Mouse (Mus musculus) frontal cortex, postnatal 36 days (tissue): ENCODE measurements around the gene Mex3b.

Experiments used
- DNase-seq, 2 experiments: peaks; one replicate each; pipeline ENCODE4 v3.0.0; 2022; ENCODE audit warnings: low spot score in 2 of 2

Gene Mex3b

DNA sequence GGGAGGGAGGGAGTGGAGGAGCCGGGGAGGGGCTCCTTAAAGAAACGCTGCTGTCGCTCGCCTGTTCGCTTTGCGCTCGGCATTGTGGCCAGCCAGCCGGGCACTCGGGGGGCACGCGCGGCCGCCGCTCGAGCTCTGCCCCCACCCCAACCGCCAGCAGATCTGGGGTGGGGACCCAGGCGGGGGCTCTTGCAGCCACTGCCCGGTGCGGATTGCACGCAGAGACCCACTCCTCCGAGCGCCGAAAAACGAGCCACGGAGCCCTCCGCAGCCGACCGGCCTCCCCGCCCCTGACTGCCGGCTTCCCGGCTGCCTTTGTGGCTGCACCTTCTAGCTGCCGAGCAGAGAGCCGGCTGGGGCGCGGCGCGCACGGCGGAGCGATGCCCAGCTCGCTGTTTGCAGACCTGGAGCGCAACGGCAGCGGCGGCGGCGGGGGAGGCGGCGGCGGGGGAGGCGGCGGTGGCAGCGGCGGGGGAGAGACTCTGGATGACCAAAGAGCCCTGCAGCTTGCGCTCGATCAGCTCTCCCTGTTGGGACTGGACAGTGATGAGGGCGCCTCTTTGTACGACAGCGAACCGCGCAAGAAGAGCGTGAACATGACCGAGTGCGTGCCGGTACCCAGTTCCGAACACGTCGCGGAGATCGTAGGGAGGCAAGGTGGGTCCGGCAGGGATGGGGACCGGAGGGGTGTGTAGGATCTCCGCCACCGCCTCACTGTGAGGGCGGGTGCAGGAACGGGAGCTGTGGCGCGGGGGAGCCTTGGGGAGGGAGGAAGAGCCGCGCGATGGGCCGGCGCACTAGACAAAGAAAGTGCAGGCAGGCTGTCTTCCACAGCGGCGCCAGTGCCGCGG, at the start of gene Mex3b:
TSS of gene Mex3b (plus strand) at position 63 of the 851 bp plus-strand sequence.
- peak; percentile 67 for DNase-seq

DNA sequence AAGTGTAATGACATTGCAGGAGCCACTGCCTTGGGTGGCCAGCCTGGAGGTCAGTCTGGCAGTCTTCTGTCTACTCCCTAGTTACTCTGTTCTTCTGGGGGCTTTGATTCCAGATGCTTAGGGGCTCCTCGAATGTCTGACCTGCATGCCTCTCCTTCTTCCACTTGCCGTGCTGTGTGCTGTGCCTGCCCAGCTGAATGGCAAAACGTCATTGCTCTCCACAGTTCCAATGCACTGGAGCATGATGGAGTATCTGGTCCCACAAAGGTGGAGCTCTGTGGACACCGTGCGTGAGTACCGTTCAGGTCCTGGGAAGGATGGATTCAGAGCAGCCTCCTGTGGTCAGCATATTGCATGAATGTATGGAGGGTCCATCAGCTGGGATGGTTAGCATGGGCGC, 47.6 kb upstream of the Mex3b start:
- no peak for DNase-seq

DNA sequence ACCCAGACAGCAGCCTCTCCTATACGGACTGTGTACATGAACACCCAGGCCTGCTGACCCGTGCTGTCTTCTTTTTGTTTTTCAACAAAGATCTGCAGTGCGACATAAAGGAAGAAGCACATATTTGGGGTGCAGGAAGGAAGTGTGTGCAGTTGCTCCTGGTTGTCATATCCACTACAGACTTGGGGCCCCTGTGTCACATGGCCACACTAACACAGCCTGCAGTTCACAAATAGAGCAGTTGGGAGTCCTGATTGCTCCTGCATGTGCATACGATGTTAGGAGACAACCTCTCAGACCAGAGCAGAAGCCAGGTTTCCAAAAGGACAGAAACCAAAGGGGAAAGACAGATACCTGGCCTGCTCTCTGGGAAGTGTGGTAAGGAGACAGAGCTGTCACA, 46.5 kb upstream of the Mex3b start:
- DNase-seq, result no peak

DNA sequence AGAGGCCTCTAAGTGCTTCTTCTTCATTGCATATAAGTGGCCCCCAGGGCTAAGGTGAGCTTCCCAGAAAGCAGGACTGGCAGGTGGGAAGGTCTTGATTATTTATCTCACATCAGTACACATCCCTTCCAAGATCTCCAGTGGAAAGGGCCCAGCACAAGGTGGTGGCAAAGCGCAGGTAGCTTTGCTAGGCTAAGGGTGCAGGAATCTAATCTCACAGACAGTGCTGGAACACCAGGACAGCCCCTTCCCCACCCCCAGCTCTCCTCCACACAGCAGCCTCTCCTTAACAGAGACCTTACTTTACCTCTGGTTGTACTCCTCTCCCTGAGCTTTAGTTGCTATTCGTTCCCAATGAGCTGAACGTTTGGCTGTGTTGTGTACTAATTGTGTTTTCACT, 45.6 kb upstream of the Mex3b start:
- DNase-seq, result no peak

DNA sequence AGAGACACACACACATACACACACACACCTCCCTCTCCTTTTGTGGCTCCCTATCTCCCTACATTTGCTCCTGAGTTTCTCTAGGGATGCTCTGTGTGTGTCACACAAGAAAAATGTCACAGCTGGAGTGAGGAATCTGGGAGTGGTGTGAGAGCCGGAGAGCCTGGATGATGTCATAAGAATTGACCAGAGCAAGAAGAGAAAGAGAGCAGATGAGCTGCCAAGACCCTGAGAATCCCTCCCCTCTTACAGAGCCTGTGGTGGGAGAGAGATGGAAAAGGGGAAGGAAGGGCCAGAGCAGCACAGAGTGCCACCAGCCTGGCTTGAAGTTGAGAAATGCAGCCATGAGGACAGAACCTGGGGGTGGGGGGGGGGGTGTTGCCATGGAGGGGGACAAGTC, 44.6 kb upstream of the Mex3b start:
- DNase-seq, result no peak

DNA sequence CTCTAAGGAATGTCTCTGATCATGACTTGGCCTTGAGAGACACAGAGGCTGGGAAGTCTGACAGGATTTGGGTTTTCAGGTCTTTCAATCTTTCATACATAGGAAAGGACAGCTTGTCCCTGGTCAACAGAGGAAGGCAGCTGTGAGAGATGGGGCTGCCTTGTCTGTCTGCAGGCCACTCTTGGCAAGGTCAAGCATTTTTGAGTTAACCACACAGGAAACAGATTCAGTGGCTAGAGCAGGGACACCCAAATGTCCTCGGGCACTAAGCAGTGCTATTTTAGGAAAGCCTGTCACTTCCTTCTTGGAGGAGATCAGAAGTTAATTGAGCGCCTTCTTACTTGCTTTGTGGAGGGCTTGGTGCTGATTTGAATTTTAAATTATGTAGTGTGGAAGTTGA, 38.9 kb upstream of the Mex3b start:
- no peak for DNase-seq

DNA sequence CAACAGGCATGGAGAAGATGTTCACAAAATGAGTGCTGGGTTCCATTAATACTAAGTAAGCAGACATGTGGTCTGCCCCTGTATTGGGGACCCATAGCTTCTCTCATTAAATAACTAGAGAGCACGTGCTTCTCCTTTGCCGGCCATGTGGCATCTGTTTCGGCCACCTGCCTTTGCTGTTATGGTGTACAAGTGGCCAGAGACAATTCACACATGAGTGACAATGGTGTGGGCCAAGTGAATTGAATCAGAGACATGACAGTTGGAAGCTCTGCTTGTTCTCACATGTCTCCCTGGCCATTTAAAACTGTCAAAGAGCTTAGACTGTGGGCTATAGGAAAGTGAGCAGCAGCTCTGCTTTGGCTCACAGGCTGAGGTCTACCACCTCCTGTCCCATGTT, 37.6 kb upstream of the Mex3b start:
- no peak for DNase-seq

DNA sequence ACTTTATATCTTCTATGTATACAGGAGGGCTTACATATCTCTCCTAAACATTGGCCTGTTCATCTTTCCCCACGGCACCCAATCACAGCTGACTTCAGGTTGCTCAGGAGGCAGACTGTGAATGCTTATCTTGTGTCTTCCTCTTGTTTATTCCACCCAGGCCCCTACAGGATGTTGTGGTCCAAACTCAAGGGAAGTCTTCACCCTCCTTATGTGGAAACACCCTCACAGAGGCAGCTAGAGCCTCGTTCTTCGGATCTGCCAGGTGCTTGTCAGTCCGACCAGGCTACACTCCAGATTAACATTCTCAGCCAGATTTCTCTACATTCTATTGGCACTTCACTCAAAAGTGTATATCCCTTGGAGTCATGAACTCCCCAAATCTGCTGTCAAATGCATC, 32.7 kb upstream of the Mex3b start:
- DNase-seq, result no peak

DNA sequence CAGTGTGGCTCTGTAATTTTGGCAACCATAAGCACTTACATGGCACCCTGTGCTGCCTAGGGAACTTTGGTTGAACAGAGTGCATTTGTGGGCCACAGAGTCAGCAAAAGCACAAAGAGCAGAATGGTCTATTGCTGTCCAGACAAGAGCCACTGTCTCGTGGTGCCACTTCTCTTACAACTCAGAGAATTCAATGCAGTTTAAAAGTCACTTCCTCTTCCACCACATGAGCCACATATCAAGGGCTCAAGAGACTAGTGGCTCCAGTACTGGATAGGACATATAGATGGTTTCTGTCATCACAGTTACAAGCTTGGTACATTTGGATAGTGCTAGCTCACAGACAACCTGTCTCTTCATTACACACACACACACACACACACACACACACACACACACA, 28.7 kb upstream of the Mex3b start:
- no peak for DNase-seq

DNA sequence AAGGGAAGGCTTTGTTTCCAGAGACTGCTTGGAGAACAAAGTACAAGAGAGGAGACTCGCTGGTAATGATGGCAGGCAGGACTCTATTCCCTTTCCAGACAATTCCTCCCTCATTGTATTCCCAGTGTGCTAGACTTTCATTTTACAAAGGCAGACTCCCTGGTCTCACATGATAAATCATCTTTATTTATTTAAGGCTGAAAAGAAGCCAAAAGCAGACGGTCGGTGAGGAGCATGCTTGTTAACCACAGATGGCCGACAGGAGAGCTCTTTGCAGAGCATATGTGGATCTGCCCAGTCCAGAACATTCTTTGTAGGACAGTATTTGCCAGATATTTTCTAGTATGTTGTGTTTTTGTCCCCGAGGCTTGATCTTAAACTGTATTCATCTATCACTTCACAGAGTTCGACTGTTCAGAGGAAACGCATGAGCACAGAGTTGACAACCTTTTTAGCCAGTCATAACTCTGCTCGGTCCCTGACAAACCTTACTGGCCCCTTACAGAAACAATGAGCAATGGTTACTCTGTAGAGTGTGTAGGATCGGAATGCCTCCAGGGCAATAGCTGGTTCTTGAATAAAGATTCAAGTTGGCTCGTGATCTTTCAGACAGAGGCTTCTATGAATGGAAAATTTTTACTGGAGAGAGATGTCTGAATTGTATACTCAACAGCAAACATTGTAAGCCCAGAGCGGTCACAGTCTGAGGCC, 28.0 kb upstream of the Mex3b start:
- no peak for DNase-seq

DNA sequence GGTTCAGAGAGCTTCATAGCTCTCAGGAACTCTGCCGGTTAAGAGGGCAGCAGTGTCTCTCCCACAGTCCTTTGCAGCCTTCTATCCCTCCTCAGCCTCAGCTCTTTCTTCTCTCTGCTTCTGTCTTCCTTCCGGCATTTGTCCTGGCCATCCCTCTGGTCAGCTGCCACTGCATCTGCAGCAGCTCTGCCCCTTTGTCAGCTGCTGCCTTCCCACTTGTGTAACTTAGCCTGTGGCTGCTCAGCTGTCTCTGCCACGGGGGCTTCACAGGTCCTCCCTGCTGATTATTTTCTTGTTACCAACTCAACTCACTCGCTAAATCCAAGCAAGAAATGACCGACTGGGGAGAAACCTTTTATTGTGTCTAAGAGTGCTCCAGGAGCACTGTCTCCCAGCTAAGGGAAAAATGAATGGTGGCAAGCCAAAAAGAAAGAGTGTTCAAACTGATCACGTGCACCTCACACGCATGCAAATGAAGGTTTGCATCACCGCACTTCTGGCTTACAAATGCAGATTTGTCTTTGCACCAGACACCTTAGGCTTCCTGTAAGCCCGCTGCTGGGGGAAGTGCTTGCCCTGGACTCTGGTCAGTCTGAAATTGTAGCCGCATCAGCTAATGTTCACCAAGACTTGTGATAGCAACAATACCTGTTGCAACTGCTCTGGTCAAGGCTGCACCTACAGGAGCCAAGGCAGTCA, 24.8 kb upstream of the Mex3b start:
- DNase-seq, result no peak

DNA sequence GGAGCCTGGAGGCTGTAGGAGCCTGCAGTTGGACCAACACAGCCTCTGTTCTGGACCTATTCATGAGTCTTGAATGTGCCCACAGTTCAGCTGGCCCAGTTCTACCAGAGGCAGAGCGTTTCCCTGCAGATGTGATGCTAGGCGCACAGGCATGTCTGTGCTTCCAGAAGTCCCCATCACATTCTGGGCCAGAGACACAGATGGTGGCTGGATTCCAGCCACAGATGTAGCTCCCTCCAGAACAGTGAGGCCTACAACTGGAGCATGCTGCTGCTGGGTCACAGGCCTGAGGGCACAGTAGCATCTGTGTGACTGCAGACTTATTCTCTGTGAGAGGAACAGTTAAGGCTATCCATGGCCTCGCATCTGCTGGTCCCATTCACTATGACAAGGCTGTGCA, 16.4 kb upstream of the Mex3b start:
- DNase-seq, result no peak

DNA sequence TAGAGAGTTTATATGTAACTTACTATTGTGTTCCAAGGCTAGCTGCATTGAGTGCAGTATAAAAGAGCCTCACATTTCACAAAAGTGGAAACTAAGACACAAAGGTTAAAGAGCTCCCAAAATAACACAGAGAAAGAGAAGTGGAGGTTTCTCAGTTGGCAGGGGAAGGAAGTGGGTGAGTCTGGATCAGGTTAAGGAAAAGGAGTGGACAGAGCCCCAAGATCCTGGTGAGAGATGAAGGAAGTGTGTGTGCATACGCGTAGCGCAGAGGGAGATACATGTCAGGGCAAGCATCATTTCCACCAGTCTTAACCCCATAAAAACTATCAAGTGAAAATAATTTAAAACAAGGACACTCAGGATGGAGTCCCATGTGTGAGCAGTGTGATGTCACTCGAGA, 15.5 kb upstream of the Mex3b start:
- no peak for DNase-seq

DNA sequence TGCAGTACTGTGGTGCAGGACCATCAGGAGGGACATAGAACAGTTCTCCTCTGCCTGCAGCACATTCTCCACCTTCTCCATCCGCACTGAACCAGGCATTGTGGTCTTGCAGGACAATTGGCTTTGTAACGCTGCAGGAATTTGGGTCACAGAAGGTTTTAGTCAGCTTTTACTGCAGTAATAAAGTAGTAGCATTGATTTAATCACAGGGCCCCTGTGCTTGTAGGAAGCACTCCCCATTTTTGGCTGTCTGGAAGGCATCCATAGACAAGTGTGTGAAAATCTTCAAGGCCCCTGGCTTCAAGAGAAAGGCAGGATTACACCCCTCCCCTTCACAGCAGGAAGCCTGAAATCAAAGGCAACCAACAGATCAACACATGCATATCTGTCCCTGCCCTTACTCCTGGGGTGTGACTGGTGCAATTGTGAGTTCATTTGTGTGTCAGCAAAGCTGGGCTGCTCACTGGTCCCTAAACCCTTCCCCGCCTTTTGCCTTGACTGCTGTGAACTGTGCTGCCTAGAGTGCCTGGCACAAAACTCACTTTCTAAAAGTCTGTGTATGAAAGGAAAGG, 12.9 kb upstream of the Mex3b start:
- no peak for DNase-seq

DNA sequence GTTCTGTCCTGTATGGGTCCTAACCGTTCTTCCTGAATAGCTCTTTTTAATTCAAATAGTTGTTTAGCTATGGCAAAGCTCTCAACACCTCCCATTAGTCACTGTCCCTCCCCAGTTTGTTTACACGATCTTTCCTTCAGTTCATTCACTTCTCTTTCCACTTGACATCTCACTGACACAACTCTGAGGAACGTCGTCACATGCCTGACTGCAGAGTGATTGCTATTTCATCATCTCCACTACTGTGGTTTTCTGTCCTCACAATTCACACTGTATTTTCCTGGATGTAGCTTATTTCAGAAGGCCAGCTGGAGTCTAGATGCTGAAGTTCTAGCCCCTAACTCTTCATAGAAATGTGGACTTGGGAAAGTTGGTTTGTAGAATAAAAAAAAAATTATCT, 8.5 kb upstream of the Mex3b start:
- DNase-seq, result no peak

DNA sequence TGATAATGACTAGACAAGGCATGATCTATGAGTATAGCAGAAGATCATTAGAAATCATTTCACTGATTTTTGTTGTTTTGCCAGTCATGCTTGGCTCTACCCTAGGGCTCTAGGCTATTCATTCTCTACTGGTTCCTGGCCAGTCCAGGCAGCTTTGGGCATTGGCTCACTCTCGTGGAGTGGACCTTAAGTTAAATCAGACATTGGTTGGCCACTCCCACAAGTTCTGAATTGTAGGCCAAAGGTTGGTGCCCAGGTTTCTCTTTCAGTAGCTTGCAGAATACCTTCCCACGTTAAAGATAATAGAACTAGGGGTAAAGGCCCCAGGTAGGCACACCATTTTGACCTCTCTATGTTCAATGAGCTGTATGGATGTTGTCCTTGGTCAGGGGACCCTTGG, 6.5 kb upstream of the Mex3b start:
- DNase-seq, result no peak

DNA sequence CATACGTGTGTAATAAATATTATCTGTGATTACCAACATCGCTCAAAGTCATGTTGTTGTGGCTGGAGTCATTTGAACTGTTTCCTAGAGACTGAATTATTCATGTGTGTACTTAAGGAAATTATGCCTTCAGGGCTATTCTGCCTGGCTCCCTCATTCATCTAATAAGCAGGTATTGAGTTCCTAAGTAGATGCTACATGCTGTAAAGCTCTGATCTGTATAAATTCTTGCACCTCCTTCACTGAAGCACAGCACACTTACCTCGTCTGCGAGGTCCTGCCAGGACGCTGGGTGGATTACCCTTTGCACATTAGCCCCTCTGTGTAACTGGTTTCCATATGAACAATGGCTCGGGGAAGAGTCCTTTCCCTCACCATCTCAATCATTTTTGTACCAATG, 3.8 kb upstream of the Mex3b start:
- no peak for DNase-seq

DNA sequence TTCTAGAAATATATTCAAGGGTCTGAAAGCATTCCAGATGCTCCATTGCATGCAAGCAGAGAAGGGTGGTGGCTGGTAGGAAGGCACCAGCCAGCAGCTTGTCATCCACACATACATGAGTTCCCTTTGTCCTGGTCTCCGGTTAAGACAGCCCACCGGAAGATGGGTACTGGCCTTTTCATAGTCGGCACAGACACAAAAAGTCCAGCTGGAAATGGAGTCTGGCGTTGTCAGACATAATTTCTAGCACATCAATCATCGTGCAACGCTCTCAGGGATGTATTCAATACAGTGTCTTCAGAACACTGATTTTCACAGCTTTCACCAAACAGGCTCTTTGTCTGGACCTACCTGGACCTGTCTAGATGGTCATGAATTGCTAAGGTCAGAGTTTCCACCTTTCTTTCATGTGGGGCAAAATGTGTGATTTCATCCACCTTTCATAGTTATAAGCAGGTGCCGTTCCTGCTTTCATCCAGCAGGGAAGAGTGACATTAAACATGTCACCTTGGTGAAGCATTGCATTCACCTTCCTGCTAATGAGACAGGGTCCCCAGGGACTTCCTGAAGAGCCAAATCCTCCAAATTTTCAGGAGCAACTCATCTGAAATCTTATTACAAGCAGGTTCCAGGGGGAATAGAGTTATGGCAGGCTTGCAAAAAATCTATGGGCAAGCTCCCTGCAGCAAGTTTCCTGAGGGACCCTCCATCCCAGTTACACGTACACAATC, 2.7 kb upstream of the Mex3b start:
- DNase-seq, result no peak

DNA sequence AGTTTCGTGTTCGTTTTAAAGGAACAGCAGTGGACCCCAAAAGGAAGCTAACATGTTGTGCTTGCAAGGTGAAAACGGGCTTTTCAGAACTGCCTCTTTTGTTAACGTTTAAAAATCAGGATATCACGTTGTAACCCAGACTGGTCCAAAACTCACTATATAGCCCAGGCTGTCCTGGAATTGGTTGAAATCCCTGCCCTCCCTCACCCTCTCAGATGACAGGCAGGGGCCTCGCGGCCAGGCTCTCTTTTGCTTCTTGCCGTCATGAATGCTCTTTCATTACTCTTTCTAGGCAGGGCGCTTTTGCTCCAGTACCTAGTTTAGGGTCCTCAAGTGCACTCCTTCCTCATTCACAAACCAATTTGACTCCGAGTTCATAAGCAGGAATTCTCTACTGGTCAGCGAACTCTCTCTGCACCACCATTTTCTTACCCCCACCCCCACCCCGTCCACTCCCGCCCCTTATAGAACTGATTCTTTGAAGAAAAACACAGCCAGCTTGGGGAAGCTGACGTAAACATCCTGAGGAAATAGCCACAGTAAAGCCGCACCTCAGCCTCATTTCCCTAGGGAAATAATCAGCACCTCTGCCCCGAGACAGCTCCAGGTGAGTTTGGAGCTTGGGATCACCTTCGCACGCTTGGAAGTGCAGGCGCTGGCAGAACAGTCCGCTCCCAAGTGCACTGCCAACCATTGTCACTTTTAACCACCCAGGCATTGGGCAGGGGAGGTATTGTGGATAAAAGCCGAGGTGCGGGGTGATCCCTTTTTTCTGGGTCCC, 2.0 kb upstream of the Mex3b start:
- DNase-seq, result no peak

DNA sequence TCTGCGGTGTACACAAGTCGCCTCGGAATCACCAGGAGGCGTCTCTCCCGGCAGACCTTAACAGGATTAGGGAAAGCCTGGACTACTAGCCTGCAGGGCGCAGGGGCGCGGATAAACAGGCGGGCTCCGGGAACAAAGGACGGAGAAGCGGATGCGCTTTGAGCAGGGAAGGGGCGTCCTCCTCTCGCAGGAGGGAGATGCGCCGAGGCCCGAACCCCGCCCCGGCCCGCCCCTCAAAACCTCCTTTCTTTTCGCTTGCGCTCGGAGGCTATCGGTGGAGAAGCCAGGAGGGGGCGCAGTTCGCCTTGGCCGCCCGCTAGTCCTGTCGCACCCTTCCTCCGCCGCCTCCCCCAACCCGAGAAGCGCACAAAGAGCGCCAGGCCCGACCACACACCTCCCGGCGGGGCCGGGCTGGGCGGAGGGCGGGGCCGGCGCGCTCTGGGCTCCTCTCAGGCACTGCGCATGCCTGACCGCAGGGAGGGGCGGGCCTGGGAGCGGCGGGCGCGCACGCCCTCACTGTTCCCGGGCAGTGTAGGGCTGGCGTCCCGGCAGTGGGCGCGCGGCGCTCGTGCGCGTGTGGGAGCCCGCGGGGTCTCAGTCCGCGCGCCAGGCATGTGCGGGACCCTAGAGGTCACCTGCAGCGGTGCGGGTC, 1.2 kb upstream of the Mex3b start:
- peak; percentile 98 for DNase-seq
